Mouse (Mus musculus): ENCODE measurements around the gene Folr2.

DNA sequence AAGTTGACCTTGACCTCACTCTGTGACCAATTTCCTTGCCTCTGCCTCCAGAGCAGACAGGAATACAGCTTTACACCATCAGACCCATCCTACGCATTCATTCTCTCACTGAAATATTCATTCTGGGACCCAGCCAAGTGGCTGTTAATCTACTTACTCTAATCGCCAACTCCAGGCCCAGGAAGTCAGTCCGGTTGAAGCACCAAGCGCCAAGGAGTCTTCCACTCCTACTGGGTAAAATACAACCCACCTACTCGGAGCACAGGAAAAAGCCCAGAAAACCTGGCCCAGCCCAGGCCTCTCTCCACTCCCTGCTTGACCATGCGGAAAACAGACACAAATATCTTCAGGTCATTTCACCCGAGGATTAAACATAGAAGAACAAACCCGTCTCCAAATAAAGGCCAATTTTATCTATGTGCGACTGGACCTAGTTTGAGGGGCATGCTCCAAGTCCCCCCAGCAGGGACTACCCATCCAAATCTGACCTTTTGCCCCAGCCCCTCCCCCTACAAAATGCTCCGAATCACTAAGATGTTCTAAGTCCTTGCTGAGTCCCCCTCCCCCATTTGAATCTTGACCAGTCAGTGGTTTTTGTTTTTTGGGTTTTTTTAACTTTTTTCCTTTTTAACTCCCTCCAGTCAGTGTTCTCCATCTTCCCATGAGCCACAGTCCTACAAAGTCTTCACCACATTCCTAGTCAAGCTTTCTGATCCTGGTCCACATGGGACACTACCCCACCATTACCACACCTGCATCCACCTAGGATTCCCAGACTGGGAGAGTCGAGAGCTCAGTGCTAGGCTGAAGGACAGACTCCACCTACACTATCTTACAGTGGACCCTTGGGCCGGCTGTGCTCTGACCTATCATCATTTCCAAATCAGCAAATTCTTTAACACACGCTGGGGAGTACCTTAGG is 11.5 kb upstream of the Folr2 start:
- TF ChIP-seq MAFK (IDR thresholded peaks at IDR 0.05; ENCODE audit: insufficient read depth, low read depth, low read length) (0 out of 2 replicates have a peak, but pooled peaks have one; percentile 14), CHD2 (IDR thresholded peaks at IDR 0.05; ENCODE audit: low read depth, low read length) (peak; percentile 31; the same call in 1 of the 2 replicates), HCFC1 (IDR thresholded peaks at IDR 0.05; ENCODE audit: borderline replicate concordance, insufficient read depth, low read length) (no peak)

Measured in ES-E14 (cell line).